Mouse (Mus musculus): Measurements from ENCODE around the gene Nhs.
"Not testable (repeated sequence)": the region's sequence is repeated elsewhere in the genome, so short reads cannot be mapped to it uniquely, and the experiment has no call there.

Nhs gene

DNA sequence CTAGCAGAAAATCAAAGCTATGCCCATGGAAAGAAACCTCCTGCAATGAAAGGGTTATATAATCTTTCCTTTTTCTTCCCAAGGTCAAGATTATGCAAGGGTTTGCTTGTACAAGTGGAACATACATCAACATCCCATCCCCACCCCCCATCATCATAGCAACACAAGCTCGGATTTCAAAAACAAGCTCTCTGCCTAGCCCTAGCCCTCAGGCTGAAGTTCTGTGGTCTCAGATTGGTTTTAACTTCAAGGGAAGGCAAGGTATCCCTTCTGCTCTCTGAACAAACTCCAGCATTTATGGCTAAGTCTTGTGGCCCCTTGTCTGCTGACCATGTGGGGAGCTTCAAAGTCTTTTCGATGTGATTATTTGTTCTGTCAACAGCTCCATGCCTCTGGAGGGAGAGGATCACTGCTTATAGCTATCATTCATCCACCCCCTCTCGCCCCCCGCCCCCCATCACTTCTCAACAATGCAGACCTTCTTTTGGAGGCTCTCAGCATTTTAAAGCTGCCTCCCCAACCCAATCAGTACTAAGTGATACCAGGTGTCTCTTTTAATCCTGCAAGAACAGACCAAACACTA is 216.3 kb downstream of the Nhs start:
- DNase-seq (ENCODE audit: low spot score in 2 of 2), result no peak

GRCm38 (mm10) chrX:161940696-161941095 is 218.8 kb downstream of the Nhs start:
- DNase-seq (ENCODE audit: low spot score in 2 of 2), result no peak

GRCm38 (mm10) chrX:161926683-161927053 is 232.9 kb downstream of the Nhs start:
- DNase-seq (ENCODE audit: low spot score in 2 of 2), result no peak

DNA sequence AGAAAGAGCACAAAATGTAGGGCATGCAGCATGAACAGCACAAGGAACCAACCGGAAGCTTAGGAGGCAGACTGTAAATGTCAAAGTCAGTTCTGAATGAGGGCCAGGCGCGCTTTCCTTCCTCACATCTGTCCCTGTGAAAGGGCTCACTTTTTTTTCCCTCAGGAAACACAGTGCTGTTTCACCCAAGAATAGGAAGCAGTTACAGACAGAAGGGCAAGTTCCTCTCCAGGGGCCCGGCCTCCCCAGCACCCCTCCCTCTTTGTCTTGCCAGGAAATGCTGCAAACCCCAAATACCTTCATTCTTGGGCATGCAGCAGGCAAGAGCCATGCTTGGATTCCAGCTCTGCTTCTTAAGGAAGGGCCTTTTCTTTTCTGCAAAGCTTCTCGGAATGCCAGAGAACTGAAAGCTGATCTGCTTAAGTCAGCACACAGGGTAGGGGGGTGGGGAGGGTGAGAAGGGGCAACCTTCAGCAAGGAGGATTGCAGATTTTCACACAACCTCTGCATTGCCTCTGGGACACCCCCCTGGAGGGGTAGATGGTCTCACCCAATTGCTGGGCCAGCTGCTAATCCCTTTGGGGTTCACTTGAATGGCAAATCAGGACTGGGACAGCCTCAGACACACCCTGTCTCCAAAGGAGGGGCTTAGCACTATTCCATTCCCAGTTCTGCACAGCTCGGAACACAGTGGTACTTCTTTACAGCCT is 233.4 kb downstream of the Nhs start:
- no peak for DNase-seq (ENCODE audit: low spot score in 2 of 2)

DNA sequence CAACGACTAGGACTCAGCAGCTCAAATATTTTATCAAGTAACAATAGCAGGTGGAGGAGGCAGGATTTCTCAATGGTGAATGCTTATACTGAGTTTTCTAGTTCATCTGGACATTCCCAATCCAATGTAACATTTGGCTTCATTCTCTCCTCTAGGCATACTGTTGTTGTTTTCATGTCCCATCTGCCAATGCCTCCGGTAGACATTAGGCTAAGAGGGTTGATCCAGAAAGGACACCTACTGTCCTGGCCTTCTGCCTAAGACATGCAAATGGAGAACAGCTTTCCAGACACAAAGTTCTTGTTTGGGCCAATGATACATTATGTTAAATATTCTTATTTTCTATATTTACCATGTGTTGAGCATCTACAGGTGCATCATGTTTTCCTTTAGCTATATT is 236.9 kb downstream of the Nhs start:
- no peak for DNase-seq (ENCODE audit: low spot score in 2 of 2)

- no peak for DNase-seq (ENCODE audit: low spot score in 2 of 2)
Observed at GRCm38 (mm10) chrX:161921581-161921980, 237.9 kb downstream of the Nhs start.

- no peak for DNase-seq (ENCODE audit: low spot score in 2 of 2)
Observed at GRCm38 (mm10) chrX:161909963-161910362, 249.6 kb downstream of the Nhs start.

DNA sequence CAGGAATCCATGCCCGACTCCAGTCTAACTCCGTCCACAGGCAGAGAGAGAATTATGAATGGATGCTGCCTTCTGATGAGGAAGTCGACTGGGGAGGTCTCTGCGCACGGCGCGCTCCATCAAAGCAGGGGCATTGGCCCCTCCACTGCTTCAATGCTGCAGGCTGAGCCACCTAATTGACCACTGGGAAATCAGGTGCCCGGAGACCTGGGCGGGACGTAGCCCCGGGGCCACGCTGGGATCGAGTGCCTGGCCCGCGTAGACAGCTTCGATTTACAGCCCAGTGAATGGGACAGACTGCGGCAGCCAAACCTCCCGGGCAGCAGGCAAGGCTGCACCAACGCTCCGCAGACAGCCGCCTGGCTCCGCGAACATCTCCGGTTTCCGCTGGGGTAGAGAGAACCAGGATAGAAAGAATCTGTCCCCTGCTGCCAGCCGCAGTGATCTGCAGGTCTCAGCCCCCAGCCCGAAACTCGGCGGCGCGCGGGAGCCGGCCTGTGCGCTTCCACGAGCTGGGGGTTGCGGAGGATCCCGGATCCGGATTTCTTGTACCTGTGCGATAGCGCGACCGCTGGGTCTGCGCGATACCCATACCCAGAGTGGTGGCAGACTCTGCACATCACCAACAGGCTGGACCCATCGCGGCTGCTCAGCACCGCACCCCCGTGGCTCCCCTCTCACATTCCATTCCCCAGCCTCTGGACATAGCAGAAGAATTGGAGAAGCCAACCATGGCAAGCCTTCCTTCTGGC is 250.7 kb downstream of the Nhs start:
- DNase-seq (ENCODE audit: low spot score in 2 of 2), result no peak

DNA sequence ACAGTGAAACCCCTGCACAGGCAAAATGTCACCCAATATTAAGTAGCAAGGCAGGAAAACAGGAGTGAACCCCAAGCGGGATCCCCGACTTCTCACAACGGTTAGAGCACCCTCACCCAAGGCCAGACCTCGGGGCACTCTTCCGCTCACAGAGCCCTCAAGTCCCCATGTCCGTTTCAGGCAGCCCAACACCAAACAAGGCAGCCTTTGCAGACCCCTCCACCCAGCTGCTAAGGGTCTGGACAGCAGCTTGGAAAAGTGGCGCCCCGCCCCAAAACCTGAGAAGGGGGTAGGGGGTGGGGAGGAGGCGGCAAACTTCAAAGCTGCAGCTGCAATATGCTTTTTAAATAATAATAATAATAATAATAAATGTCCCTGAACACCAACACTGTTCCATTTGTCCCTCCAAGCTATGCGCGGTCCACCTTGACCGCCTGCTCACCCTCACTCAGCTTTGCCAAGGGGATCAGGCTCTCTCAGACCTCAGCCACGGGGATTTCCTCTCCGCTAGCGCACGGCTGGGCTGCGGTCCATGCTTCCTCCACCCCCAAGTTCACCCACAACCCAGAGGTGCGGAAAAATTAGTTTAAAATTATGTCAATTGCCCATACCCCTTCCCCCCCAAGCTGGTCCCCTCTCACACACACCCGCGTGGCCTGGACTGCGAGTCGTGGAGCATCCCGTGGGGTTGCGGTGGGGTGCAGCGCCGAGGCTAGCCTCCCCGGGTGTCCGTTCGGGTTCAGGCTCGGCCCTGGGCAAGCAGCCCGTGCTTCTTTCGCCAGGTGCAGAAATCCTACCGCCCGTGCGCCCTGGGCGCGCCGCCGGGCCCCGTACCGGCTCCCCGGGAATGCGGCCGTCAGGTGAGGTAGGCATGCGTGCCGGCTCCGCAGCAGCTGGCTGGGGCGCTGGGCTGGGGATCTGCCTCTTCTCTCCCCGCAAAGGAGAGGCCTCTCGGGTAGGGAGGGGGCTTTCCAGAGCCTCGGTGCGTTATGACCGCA is 251.6 kb downstream of the Nhs start:
- DNase-seq (ENCODE audit: low spot score in 2 of 2), result no peak

- DNase-seq (ENCODE audit: low spot score in 2 of 2), result no peak
Observed at GRCm38 (mm10) chrX:161894442-161894841, 265.1 kb downstream of the Nhs start.

DNA sequence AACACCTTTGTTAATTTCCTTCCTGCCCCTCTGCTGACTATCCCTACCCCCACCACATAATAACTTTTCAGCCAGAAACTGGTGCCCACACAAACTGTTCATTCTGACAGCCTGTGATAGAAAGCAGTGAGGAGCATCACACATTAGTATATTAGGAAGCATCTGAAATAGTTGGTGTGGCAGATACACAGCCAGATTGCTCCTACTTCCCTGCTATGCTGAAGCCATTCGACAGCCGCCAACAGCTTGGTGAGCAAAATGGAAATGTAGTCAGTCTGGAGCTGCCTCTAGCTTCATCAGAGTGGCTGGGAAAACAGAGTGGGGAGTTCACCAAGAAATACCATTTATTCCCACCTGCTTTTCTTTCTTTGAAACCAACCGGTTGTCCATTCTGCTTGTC is 275.9 kb downstream of the Nhs start:
- DNase-seq (ENCODE audit: low spot score in 2 of 2), result no peak

DNA sequence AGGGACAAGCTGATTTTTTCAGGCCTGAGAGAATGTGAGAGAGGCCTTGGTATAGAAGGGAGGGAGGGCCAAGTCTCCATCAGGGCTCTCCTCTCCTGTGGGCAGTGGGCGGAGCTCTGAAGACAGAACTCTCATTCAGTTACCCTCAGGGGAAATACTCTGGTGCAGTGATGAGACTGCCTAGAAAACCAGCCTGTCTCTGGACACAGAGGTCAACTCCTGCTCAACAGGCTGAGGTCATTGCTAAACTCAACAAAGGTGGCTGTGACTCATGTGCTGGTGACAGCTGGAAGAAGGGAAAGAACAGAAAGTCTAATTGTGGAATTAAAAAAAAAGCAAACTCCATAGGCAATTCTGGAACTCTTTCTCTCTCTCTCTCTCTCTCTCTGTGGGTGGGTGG is 282.4 kb downstream of the Nhs start:
- no peak for DNase-seq (ENCODE audit: low spot score in 2 of 2)

DNA sequence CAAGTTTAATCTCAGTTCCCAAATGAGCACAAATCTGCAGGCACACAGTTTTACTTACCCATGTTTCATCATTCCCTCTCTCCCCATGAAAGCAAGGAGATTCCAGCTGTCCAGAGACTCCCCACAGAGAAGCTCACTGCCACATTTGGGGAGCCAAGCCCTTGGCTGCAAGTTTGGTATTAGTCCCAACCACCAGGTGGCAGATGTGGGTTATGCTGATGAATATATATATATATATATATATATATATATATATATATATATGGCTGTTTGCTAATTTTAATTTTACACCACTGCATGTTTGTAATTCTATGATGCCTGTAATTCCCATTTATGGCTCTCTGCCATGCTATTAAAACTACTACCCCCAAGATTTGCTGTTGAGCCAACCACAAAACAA is 286.0 kb downstream of the Nhs start:
- DNase-seq (ENCODE audit: low spot score in 2 of 2), result no peak

GRCm38 (mm10) chrX:161871306-161871705 is 288.2 kb downstream of the Nhs start:
- no peak for DNase-seq (ENCODE audit: low spot score in 2 of 2)

- DNase-seq (ENCODE audit: low spot score in 2 of 2), result no peak
Observed at GRCm38 (mm10) chrX:161855630-161856029, 303.9 kb downstream of the Nhs start.

DNA sequence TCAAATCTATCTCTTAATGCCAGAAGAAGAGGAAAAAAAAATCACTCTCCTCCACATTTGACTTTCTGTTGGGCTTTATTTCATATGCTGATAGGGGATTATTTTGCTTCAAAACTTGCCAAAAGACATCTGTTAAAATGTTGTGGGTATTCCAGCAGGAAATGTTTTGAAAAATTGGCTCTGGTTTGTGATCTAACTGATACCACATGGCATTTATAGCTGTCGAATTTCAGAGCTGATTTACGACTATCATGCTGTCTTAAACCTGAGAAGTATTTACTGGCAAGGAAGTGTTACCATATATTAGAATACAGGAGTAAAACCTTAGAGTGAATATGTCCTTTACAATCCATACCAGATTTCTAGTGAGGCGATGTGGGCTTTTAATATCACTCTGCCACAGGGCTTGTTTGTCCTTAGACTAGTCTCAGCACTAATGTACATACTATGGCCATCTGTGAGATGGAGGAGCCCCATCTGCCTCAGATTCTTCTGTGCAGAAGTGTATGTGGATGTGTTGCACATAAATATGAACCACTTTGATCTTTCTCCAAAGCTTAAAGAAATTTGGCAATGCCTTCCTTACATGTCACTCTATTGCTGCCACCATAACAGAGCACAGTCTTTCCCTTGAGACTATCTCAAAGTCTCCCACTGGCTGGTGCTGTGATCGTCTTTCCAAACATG is 305.8 kb downstream of the Nhs start:
- DNase-seq (ENCODE audit: low spot score in 2 of 2), result no peak

GRCm38 (mm10) chrX:161826186-161826585 is 333.3 kb downstream of the Nhs start:
- DNase-seq (ENCODE audit: low spot score in 2 of 2), result not testable (repeated sequence)

GRCm38 (mm10) chrX:161790182-161790581 is 369.3 kb downstream of the Nhs start:
- no peak for DNase-seq (ENCODE audit: low spot score in 2 of 2)

All from spleen, postnatal 4 days (tissue).